Comparison of ENCODE assay signal across 18 mouse cellular contexts in the genomic region with DNA sequence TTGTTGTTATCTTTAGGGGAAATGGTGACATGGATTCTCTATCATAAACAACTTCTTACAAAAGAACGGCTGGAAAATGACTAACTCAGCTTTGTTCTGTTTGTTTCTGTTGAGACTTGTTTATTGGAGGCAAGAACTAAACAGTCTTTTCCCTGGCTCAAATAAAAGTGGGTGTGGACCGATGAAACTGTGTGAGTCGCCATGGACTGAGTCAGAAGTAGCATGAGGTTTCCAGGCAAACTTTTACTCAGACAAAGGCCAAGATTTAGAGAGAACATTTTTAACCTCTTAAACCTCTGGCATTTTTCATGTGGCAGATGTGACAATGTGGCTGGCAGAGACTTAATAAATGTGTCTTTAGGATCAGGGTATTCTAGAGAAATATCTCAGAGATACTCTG. TPM values are rescaled to one million over a fixed set of nuclear protein-coding genes. Genes with fewer than 3 reads are reported as not detected.
DNase-seq lines count a peak whose midpoint lies in the region.
"Had no signal": no experiment of that assay in that cellular context is flagged by ENCODE, and none has a peak within 500 bp of the region (broad histone marks: within the 10 kb centered on the region; RNA-seq: fewer than 3 reads in every experiment).

No protein-coding gene starts in this region.

- peak; percentile 7 for DNase-seq in heart, adult 8-10 months (ENCODE audit: low spot score)
- no peak for DNase-seq in heart, adult 9 months (ENCODE audit: low spot score in 2 of 2)
- DNase-seq in lung, postnatal 36 days = peak; percentile 14
- no peak for DNase-seq in lung, adult 18-20 months
- DNase-seq in NIH3T3 (ENCODE audit: low read depth) = peak; percentile 38
- DNase-seq in skeletal muscle tissue, adult 2 months (ENCODE audit: low read depth, low spot score) = peak; percentile 26
- DNase-seq in yolk sac, embryonic 10.5 days (ENCODE audit: low spot score) = no peak
- DNase-seq: adrenal gland, postnatal 10 days; B cell, adult 2 months; cerebellum, adult 11-12 months; cerebellum, adult 9-10 months; cerebellum, postnatal 36 days; forebrain, postnatal 0 days; gastrocnemius, adult 2 months; gastrocnemius, postnatal 25 days; heart, adult 11 months; heart, postnatal 36 days had no signal

RNA-seq across cellular contexts. Expression of gene Cldn16, which starts 32.7 kb away (rescaled TPM):
- total RNA-seq in heart, adult 8-10 months (2022) = not detected
- total RNA-seq: adrenal gland, postnatal 10 days; forebrain, postnatal 0 days; G1E; gastrocnemius, adult 2 months; gastrocnemius, postnatal 25 days; heart, postnatal 36 days had no signal

RNA-seq across cellular contexts. Expression of gene Cldn1, which starts 58.6 kb away (rescaled TPM):
- total RNA-seq in heart, adult 8-10 months (2022) = under 1 TPM; 0.19 to 0.56 (median 0.29) TPM

Comparison
In these comparisons a context has a peak if more than half of its experiments do, and no peak if none do; other contexts are left out.
1. DNase-seq: peak in heart, adult 8-10 months (single experiment), lung, postnatal 36 days (single experiment), NIH3T3 (single experiment) and skeletal muscle tissue, adult 2 months (single experiment); none in heart, adult 9 months (0 of 2), lung, adult 18-20 months (0 of 2) and yolk sac, embryonic 10.5 days (single experiment).